Mouse (Mus musculus): ENCODE data around the gene Zfp683. TPM values are rescaled to one million over a fixed set of nuclear protein-coding genes. Genes with fewer than 3 reads are reported as not detected.
A peak's percentile ranks its signal among the peaks of the same experiment; 100 is the strongest.

Zfp683 gene
- total and polyA plus RNA-seq, 3 experiments: 0.16 TPM; not detected in 2

GRCm38 (mm10) chr4:134012858-134013528 lies 40.6 kb upstream of the Zfp683 start:
- H3K27ac ChIP-seq (ENCODE audit: insufficient read depth, low read depth): no peak overlapping the region
- no peaks in the 10 kb centered on the region for H3K36me3 ChIP-seq (replicated peaks in 1 of 2; ENCODE audit: control insufficient read depth in 1 of 2, insufficient read depth in 1 of 2, low read length in 1 of 2)
- H3K4me3 ChIP-seq (replicated peaks in 1 of 3; ENCODE audit: low read depth in 2 of 3, low read length in 2 of 3, poor library complexity in 1 of 3): no peak overlapping the region
- H3K9me3 ChIP-seq (replicated peaks; ENCODE audit: low read length): peaks cover 8% of the 10 kb centered on the region
- H3K27me3 ChIP-seq (replicated peaks): peaks cover 12% of the 10 kb centered on the region
- dilution Hi-C loops (cut with MboI; ENCODE audit: extremely low pct_ligation_motif_present, extremely low pct_unique_long_range_greater_than_20kb, low sequenced_read_pairs): no loop called here
- TF ChIP-seq RAD21 (IDR thresholded peaks at IDR 0.05; ENCODE audit: low read depth, low read length) (peak; percentile 65), CTCF (conservative IDR thresholded peaks at IDR 0.05 in 1 of 2, IDR thresholded peaks at IDR 0.05 in 1 of 2; ENCODE audit: low read depth in 2 of 2, low read length in 2 of 2) (peak in 1 of 2 experiments; percentile 81; a peak in 2 of 4 replicates), E2F4 (IDR thresholded peaks at IDR 0.05; ENCODE audit: insufficient replicate concordance, low read depth, low read length) (no peak), SMC3 (IDR thresholded peaks at IDR 0.05; ENCODE audit: low read depth, low read length) (peak; percentile 85)
- no peaks in the 10 kb centered on the region for H3K79me2 ChIP-seq (replicated peaks; ENCODE audit: control insufficient read depth, extremely low read depth, insufficient read depth, poor library complexity, severe bottlenecking)
- H3K4me2 ChIP-seq (ENCODE audit: insufficient read depth, low read depth, poor library complexity, severe bottlenecking): peak overlapping the region; percentile 16; the same call in 1 of the 2 replicates
- H3K4me1 ChIP-seq (ENCODE audit: control insufficient read depth in 1 of 2, insufficient read depth in 2 of 2): no peaks in the 10 kb centered on the region
- H3K9ac ChIP-seq (ENCODE audit: insufficient read depth, low read depth): no peak overlapping the region
- in situ Hi-C loops (cut with MboI; ENCODE audit: low pct_ligation_motif_present, low pct_unique_long_range_greater_than_20kb, low sequenced_read_pairs): loop anchor here (10.0 kb wide), 1 partner anchor 62 kb away; no protein-coding TSS in a partner anchor
- peak; percentile 35 for DNase-seq (ENCODE audit: extremely low read depth)

DNA sequence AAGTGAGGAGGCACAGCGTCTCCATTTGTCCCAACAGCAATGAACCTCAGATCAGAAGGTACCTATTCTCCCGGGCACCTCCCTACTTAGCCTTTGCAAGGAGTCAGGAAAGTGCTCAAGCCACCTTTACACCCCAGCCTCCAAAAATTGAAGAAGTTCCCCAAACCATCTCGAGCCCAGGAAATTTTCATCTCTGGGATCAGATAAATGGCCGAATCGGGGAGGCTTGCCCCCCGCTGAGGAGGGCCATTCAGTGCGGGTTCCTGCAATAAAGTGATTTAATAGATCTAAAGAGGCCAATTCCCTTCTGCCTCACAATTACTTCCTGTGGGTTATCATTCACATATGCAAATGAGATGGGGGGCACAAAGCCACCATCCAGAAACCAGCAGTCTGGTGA lies 37.4 kb upstream of the Zfp683 start:
- Histone ChIP-seq H3K4me1 (ENCODE audit: control insufficient read depth in 1 of 2, insufficient read depth in 2 of 2) (no peaks in the 10 kb centered on the region), H3K4me2 (ENCODE audit: insufficient read depth, low read depth, poor library complexity, severe bottlenecking) (no peak overlapping the region), H3K27ac (ENCODE audit: insufficient read depth, low read depth) (no peak overlapping the region), H3K36me3 (replicated peaks in 1 of 2; ENCODE audit: control insufficient read depth in 1 of 2, insufficient read depth in 1 of 2, low read length in 1 of 2) (no peaks in the 10 kb centered on the region), H3K9me3 (replicated peaks; ENCODE audit: low read length) (peaks cover 15% of the 10 kb centered on the region), H3K79me2 (replicated peaks; ENCODE audit: control insufficient read depth, extremely low read depth, insufficient read depth, poor library complexity, severe bottlenecking) (no peaks in the 10 kb centered on the region), H3K27me3 (replicated peaks) (peaks cover 12% of the 10 kb centered on the region), H3K9ac (ENCODE audit: insufficient read depth, low read depth) (no peak overlapping the region), H3K4me3 (replicated peaks in 1 of 3; ENCODE audit: low read depth in 2 of 3, low read length in 2 of 3, poor library complexity in 1 of 3) (no peak overlapping the region)
- dilution Hi-C loops (cut with MboI; ENCODE audit: extremely low pct_ligation_motif_present, extremely low pct_unique_long_range_greater_than_20kb, low sequenced_read_pairs) (no loop called here), in situ Hi-C loops (cut with MboI; ENCODE audit: low pct_ligation_motif_present, low pct_unique_long_range_greater_than_20kb, low sequenced_read_pairs) (loop anchor here (10.0 kb wide), 1 partner anchor 59 kb away; no protein-coding TSS in a partner anchor)
- TF ChIP-seq JUND (conservative IDR thresholded peaks at IDR 0.05; ENCODE audit: low read depth, low read length): no peak
- no peak for TF ChIP-seq TCF12 (IDR thresholded peaks at IDR 0.05; ENCODE audit: low read depth, low read length)
- TF ChIP-seq POLR2AphosphoS2 (IDR thresholded peaks at IDR 0.05; ENCODE audit: low read depth, low read length): no peak
- no peak for TF ChIP-seq SMC3 (IDR thresholded peaks at IDR 0.05; ENCODE audit: low read depth, low read length)
- TF ChIP-seq KAT2A (IDR thresholded peaks at IDR 0.05; ENCODE audit: insufficient replicate concordance, low read length): no peak
- no peak for TF ChIP-seq ZC3H11A (IDR thresholded peaks at IDR 0.05; ENCODE audit: low read depth, low read length)
- TF ChIP-seq MAZ (IDR thresholded peaks at IDR 0.05; ENCODE audit: low read depth, low read length): no peak
- no peak for TF ChIP-seq SIN3A (IDR thresholded peaks at IDR 0.05; ENCODE audit: low read length)
- no peak for TF ChIP-seq IRF4 (IDR thresholded peaks at IDR 0.05; ENCODE audit: low read depth, low read length)
- no peak for TF ChIP-seq ZNF384 (IDR thresholded peaks at IDR 0.05; ENCODE audit: low read depth, low read length)
- no peak for TF ChIP-seq GABPA (IDR thresholded peaks at IDR 0.05; ENCODE audit: insufficient replicate concordance, low read depth, low read length)
- no peak for TF ChIP-seq UBTF (IDR thresholded peaks at IDR 0.05; ENCODE audit: low read depth, low read length)
- TF ChIP-seq ZMIZ1 (IDR thresholded peaks at IDR 0.05; ENCODE audit: low read depth, low read length): no peak
- no peak for TF ChIP-seq MAFK (IDR thresholded peaks at IDR 0.05; ENCODE audit: insufficient replicate concordance, low read length)
- DNase-seq (ENCODE audit: extremely low read depth): no peak
